In the genomic region with DNA sequence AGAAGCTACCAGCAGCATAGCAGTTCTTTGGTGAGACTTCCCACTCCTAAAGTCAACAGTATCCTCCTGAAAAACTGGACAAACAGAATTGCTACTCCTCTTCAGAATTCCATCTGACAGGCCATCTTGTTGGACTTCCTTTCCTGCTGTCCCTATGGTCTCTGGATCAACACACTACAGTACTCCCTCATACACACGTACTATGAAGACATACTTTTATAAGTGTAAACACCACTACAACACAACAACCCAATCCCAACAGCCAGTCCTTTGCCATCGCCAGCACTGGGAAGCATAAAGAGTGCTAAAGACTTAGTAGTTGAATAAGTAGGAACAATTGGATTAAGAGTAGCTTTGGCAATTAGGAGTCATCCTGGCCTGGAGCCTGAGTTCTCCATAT, we compare ENCODE assay signal across 33 mouse cellular contexts.
"Had no signal": no experiment of that assay in that cellular context is flagged by ENCODE, and none has a peak within 500 bp of the region (broad histone marks: within the 10 kb centered on the region; RNA-seq: fewer than 3 reads in every experiment).

No protein-coding gene starts in this region.

- H3K9ac ChIP-seq: heart, embryonic 12.5 days; heart, embryonic 13.5 days; heart, embryonic 15.5 days; hindbrain, embryonic 12.5 days; hindbrain, embryonic 13.5 days; hindbrain, embryonic 14.5 days; hindbrain, embryonic 15.5 days; intestine, embryonic 15.5 days; kidney, embryonic 15.5 days had no signal

- H3K9me3 ChIP-seq: heart, embryonic 10.5 days; heart, embryonic 15.5 days; hindbrain, embryonic 12.5 days; hindbrain, embryonic 15.5 days; intestine, embryonic 15.5 days; kidney, embryonic 15.5 days had no signal

- ATAC-seq: hindbrain, embryonic 16.5 days; hindbrain, postnatal 0 days; inflammation-experienced regulatory T-cells, adult 6 months; intestine, embryonic 15.5 days; intestine, embryonic 16.5 days; intestine, postnatal 0 days had no signal

- H3K27ac ChIP-seq: heart, embryonic 10.5 days; heart, embryonic 13.5 days; heart, embryonic 15.5 days; hindbrain, embryonic 10.5 days; hindbrain, embryonic 12.5 days; hindbrain, embryonic 13.5 days; hindbrain, embryonic 14.5 days; hindbrain, embryonic 15.5 days; hindbrain, postnatal 0 days; intestine, embryonic 15.5 days; kidney, embryonic 15.5 days; kidney, postnatal 0 days; layer of hippocampus, adult 2 months had no signal

- H3K27me3 ChIP-seq: heart, embryonic 12.5 days; heart, embryonic 13.5 days; heart, embryonic 15.5 days; hindbrain, embryonic 12.5 days; hindbrain, embryonic 13.5 days; hindbrain, embryonic 15.5 days; intestine, embryonic 15.5 days; kidney, embryonic 15.5 days had no signal

- DNase-seq: heart, postnatal 10 days; heart, postnatal 36 days; heart, postnatal 4 days; kidney, adult 11 months; kidney, adult 18-20 months; kidney, adult 8-10 months; kidney, adult 9 months; kidney, postnatal 10 days; kidney, postnatal 14 days; kidney, postnatal 25 days; kidney, postnatal 36 days; kidney, postnatal 4 days; layer of hippocampus, adult 9-11 months; layer of hippocampus, postnatal 36 days had no signal

- H3K4me2 ChIP-seq: heart, embryonic 11.5 days; heart, embryonic 12.5 days; heart, embryonic 13.5 days; heart, embryonic 15.5 days; hindbrain, embryonic 12.5 days; hindbrain, embryonic 13.5 days; hindbrain, embryonic 14.5 days; hindbrain, embryonic 15.5 days; intestine, embryonic 15.5 days; kidney, embryonic 15.5 days had no signal

- H3K36me3 ChIP-seq: heart, embryonic 10.5 days; heart, embryonic 12.5 days; heart, embryonic 13.5 days; heart, embryonic 15.5 days; hindbrain, embryonic 10.5 days; hindbrain, embryonic 12.5 days; hindbrain, embryonic 13.5 days; hindbrain, embryonic 15.5 days; intestine, embryonic 15.5 days; kidney, embryonic 15.5 days had no signal

- H3K4me3 ChIP-seq: heart, embryonic 10.5 days; heart, embryonic 12.5 days; heart, embryonic 13.5 days; heart, embryonic 15.5 days; hindbrain, embryonic 10.5 days; hindbrain, embryonic 12.5 days; hindbrain, embryonic 13.5 days; hindbrain, embryonic 15.5 days; intestine, embryonic 15.5 days; kidney, embryonic 15.5 days; layer of hippocampus, adult 2 months had no signal

- H3K4me1 ChIP-seq: heart, embryonic 10.5 days; heart, embryonic 12.5 days; heart, embryonic 13.5 days; heart, embryonic 15.5 days; hindbrain, embryonic 10.5 days; hindbrain, embryonic 12.5 days; hindbrain, embryonic 13.5 days; hindbrain, embryonic 15.5 days; intestine, embryonic 15.5 days; kidney, embryonic 15.5 days had no signal
